8 mouse cellular contexts compared by ENCODE assay signal in the genomic region with DNA sequence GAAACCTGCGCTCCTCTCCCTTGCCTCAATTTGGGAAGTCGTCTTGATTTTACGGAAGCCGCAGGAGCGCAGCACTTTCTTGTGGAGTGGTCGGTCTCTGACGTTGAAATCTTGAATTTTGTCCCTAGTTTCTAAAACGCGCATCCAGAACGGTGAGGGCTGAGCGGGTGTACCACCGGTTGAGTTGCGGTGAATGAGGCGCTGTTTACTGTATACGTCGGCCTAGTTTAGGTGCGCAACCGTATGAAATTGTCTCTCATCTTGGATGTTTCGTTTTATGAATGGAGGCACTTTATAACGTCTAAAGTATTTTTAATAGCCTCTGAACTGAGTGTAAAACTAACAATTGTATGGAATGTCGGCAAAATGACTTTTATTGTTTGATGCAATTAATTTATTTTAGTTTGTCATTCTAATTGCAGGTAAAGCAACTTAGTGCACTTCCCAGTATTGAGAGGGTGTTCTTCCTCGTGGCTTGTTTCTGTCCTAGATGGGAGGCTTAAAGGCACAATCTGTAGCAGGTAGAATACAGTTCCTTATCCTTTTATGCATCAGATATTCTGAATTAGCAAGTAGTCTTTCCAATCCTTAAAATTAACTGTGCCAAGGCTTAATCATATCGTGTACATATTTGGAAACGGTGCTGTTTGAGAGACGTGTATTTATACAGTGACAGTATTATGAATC. TPM values are rescaled to one million over a fixed set of nuclear protein-coding genes. Genes with fewer than 3 reads are reported as not detected.
DNase-seq lines count a peak whose midpoint lies in the region; ATAC-seq and TF ChIP-seq lines count a peak whose summit lies in the region.

No protein-coding gene starts in this region.

- 4% methylated on average over 25 of the region's 25 CpGs for WGBS in kidney, embryonic 16.5 days
- 6% methylated on average over 25 of the region's 25 CpGs for WGBS in hindbrain, embryonic 13.5 days
- WGBS in midbrain, embryonic 13.5 days = 6% methylated on average over 25 of the region's 25 CpGs

- H3K9me3 ChIP-seq in kidney, embryonic 16.5 days (ENCODE audit: low read length) = no peaks in the 10 kb centered on the region
- no peaks in the 10 kb centered on the region for H3K9me3 ChIP-seq in hindbrain, embryonic 13.5 days
- H3K9me3 ChIP-seq in midbrain, embryonic 13.5 days = no peaks in the 10 kb centered on the region

- ATAC-seq in kidney, embryonic 16.5 days (ENCODE audit: low FRiP score, low TSS enrichment) = no peak
- ATAC-seq in hindbrain, embryonic 13.5 days (ENCODE audit: low FRiP score) = no peak
- ATAC-seq in midbrain, embryonic 13.5 days = no peak

- peaks cover 10% of the 10 kb centered on the region; the same call in 1 of the 2 replicates for H3K36me3 ChIP-seq in kidney, embryonic 16.5 days (ENCODE audit: insufficient read depth, low read length)
- H3K36me3 ChIP-seq in hindbrain, embryonic 13.5 days = peaks cover 14% of the 10 kb centered on the region
- peaks cover 13% of the 10 kb centered on the region for H3K36me3 ChIP-seq in midbrain, embryonic 13.5 days

- H3K27me3 ChIP-seq in kidney, embryonic 16.5 days (ENCODE audit: insufficient read depth, low read length) = 0 out of 2 replicates have a peak, but pooled peaks cover 4% of the 10 kb centered on the region
- H3K27me3 ChIP-seq in hindbrain, embryonic 13.5 days = peaks cover 12% of the 10 kb centered on the region
- H3K27me3 ChIP-seq in midbrain, embryonic 13.5 days = peaks cover 24% of the 10 kb centered on the region

- DNase-seq in kidney, postnatal 10 days = no peak
- no peak for DNase-seq in adrenal gland, postnatal 14 days
- DNase-seq in right cerebral cortex, adult 18-20 months = no peak
- no peak for DNase-seq in cerebellum, postnatal 4 days (ENCODE audit: low spot score in 2 of 2)

- no peak for TF ChIP-seq POLR2A in bone marrow macrophage, adult 2 months (IDR thresholded peaks at IDR 0.05; ENCODE audit: borderline replicate concordance, low read depth, low read length)

- no peak overlapping the region for H3K27ac ChIP-seq in kidney, embryonic 16.5 days (ENCODE audit: low read length)
- H3K27ac ChIP-seq in bone marrow macrophage, adult 2 months (ENCODE audit: insufficient read depth, low read depth, low read length) = no peak overlapping the region
- peak overlapping the region; percentile 95 for H3K27ac ChIP-seq in hindbrain, embryonic 13.5 days
- peak overlapping the region; percentile 93; the same call in 1 of the 2 replicates for H3K27ac ChIP-seq in midbrain, embryonic 13.5 days

- H3K9ac ChIP-seq in kidney, embryonic 16.5 days (replicated peaks; ENCODE audit: low read length) = peak overlapping the region; percentile 69
- peak overlapping the region; percentile 90 for H3K9ac ChIP-seq in hindbrain, embryonic 13.5 days
- H3K9ac ChIP-seq in midbrain, embryonic 13.5 days (replicated peaks) = peak overlapping the region; percentile 86

- TF ChIP-seq CTCF in bone marrow macrophage, adult 2 months (IDR thresholded peaks at IDR 0.05; ENCODE audit: low read depth, low read length) = no peak

- peak overlapping the region; percentile 100 for H3K4me2 ChIP-seq in kidney, embryonic 16.5 days (replicated peaks; ENCODE audit: low read depth, low read length)
- peak overlapping the region; percentile 77 for H3K4me2 ChIP-seq in hindbrain, embryonic 13.5 days
- H3K4me2 ChIP-seq in midbrain, embryonic 13.5 days (replicated peaks) = peak overlapping the region; percentile 78

- peaks cover 12% of the 10 kb centered on the region for H3K4me1 ChIP-seq in kidney, embryonic 16.5 days (ENCODE audit: insufficient read depth, low read length)
- H3K4me1 ChIP-seq in bone marrow macrophage, adult 2 months (ENCODE audit: control insufficient read depth, insufficient read depth, low read length) = peaks cover 11% of the 10 kb centered on the region
- peaks cover 28% of the 10 kb centered on the region for H3K4me1 ChIP-seq in hindbrain, embryonic 13.5 days (replicated peaks)
- peaks cover 28% of the 10 kb centered on the region for H3K4me1 ChIP-seq in midbrain, embryonic 13.5 days (replicated peaks)

- peak overlapping the region; percentile 81 for H3K4me3 ChIP-seq in kidney, embryonic 16.5 days (ENCODE audit: low read length)
- H3K4me3 ChIP-seq in bone marrow macrophage, adult 2 months (ENCODE audit: insufficient read depth, low read length) = peak overlapping the region; percentile 79
- H3K4me3 ChIP-seq in hindbrain, embryonic 13.5 days = peak overlapping the region; percentile 82
- H3K4me3 ChIP-seq in midbrain, embryonic 13.5 days (replicated peaks) = peak overlapping the region; percentile 81

RNA-seq across cellular contexts. Expression of a gene that starts 1.5 kb away (rescaled TPM):
- polyA plus RNA-seq in kidney, embryonic 16.5 days (2015; fragmentation: Nextera tagmentation; extraction: Ambion mirVana) = 0.97 and 1.0 TPM in 2 replicates
- 1.4 and 1.7 TPM in 2 replicates for polyA plus RNA-seq in bone marrow macrophage, adult 2 months (2012; ENCODE audit: insufficient read depth, insufficient read length, missing spikeins)
- 13.5 and 14.0 TPM in 2 replicates for polyA plus RNA-seq in hindbrain, embryonic 13.5 days (2015; fragmentation: Nextera tagmentation; extraction: Ambion mirVana)
- 15.3 and 16.6 TPM in 2 replicates for polyA plus RNA-seq in midbrain, embryonic 13.5 days (2015; fragmentation: Nextera tagmentation; extraction: Ambion mirVana)
- total RNA-seq in adrenal gland, postnatal 14 days (2021) = 1.5 and 1.9 TPM in 2 replicates

RNA-seq across cellular contexts. Expression of a gene that starts 33.2 kb away (rescaled TPM):
- 144 and 149 TPM in 2 replicates for polyA plus RNA-seq in kidney, embryonic 16.5 days (2015; fragmentation: Nextera tagmentation; extraction: Ambion mirVana)
- polyA plus RNA-seq in bone marrow macrophage, adult 2 months (2012; ENCODE audit: insufficient read depth, insufficient read length, missing spikeins) = 177 and 182 TPM in 2 replicates
- polyA plus RNA-seq in hindbrain, embryonic 13.5 days (2015; fragmentation: Nextera tagmentation; extraction: Ambion mirVana) = 112 and 121 TPM in 2 replicates
- polyA plus RNA-seq in midbrain, embryonic 13.5 days (2015; fragmentation: Nextera tagmentation; extraction: Ambion mirVana) = 124 and 128 TPM in 2 replicates
- 166 and 178 TPM in 2 replicates for total RNA-seq in adrenal gland, postnatal 14 days (2021)

RNA-seq across cellular contexts. Expression of a gene that starts 54.1 kb away (rescaled TPM):
- 27.7 and 29.9 TPM in 2 replicates for polyA plus RNA-seq in kidney, embryonic 16.5 days (2015; fragmentation: Nextera tagmentation; extraction: Ambion mirVana)
- polyA plus RNA-seq in bone marrow macrophage, adult 2 months (2012; ENCODE audit: insufficient read depth, insufficient read length, missing spikeins) = 51.1 and 56.4 TPM in 2 replicates
- polyA plus RNA-seq in hindbrain, embryonic 13.5 days (2015; fragmentation: Nextera tagmentation; extraction: Ambion mirVana) = 39.7 and 43.6 TPM in 2 replicates
- polyA plus RNA-seq in midbrain, embryonic 13.5 days (2015; fragmentation: Nextera tagmentation; extraction: Ambion mirVana) = 39.5 and 40.4 TPM in 2 replicates
- total RNA-seq in adrenal gland, postnatal 14 days (2021) = 26.3 and 31.9 TPM in 2 replicates

Comparison
In these comparisons a context has a peak if more than half of its experiments do, and no peak if none do; other contexts are left out.
1. H3K27ac ChIP-seq: peak in hindbrain, embryonic 13.5 days (single experiment) and midbrain, embryonic 13.5 days (single experiment); none in kidney, embryonic 16.5 days (single experiment) and bone marrow macrophage, adult 2 months (single experiment).
2. Peak in every context shown above with its lines, with median percentiles within 50 percentile points of each other: H3K4me2 ChIP-seq, H3K4me3 ChIP-seq and H3K9ac ChIP-seq.